Mouse (Mus musculus): ENCODE measurements around the gene Gm20388.

GRCm38 (mm10) chr8:121687455-121688161 lies 1777.0 kb downstream of the Gm20388 start:
- TF ChIP-seq POLR2A (IDR thresholded peaks at IDR 0.05; ENCODE audit: borderline replicate concordance, extremely low read depth, insufficient read depth, insufficient read length, poor library complexity, severe bottlenecking) (no peak), CTCF (IDR thresholded peaks at IDR 0.05; ENCODE audit: borderline replicate concordance, extremely low read depth, insufficient read depth, insufficient read length) (no peak)

Measured in brain, embryonic 14.5 days (tissue).